Mouse (Mus musculus): ENCODE measurements at regions not wholly inside any gene's neighbourhood (a gene's known extent, or its start where the extent isn't known, plus 50 kb on each side); places are given as distances from the start of the nearest gene placed in this dataset.

DNA sequence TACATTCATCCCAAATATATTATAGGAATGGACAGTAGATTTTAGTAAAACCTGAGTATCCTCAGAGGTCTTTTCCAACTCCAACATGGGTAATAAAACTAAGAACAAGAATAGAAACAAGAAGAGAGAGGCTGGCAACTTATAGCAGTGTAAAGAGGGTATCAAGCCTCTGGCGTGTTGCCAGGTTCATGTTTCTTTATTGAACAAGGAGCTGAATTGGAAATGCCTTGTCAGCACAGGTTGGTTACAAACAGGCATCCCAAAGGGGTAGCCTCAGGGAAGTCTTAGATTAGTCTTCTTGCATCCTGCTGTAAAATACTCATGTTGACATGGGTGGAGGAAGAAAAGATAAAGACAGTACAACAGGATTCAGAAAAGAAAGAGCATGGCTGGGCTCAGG is 213.6 kb upstream of the Pfkp start:
- TF ChIP-seq ZKSCAN1 (IDR thresholded peaks at IDR 0.05; ENCODE audit: low read depth, low read length): no peak
- TF ChIP-seq POLR2A (IDR thresholded peaks at IDR 0.05; ENCODE audit: control insufficient read depth in 1 of 2, insufficient read depth in 1 of 2, low read depth in 1 of 2, low read length in 2 of 2, poor library complexity in 1 of 2): no peak
- TF ChIP-seq TBP (IDR thresholded peaks at IDR 0.05; ENCODE audit: low read depth, low read length): no peak
- TF ChIP-seq MAFK (IDR thresholded peaks at IDR 0.05; ENCODE audit: borderline replicate concordance, low read depth, low read length): no peak
- TF ChIP-seq RCOR1 (IDR thresholded peaks at IDR 0.05; ENCODE audit: low read depth, low read length): no peak
- TF ChIP-seq SIN3A (IDR thresholded peaks at IDR 0.05; ENCODE audit: low read length): no peak
- DNase-seq (ENCODE audit: low read depth, low spot score): no peak
- Histone ChIP-seq H3K4me1 (ENCODE audit: control insufficient read depth in 1 of 2, insufficient read depth in 2 of 2, low read length in 2 of 2) (no peaks in the 10 kb centered on the region), H3K27me3 (ENCODE audit: control insufficient read depth in 1 of 2, insufficient read depth in 2 of 2, low read length in 2 of 2) (no peaks in the 10 kb centered on the region), H3K4me3 (ENCODE audit: control insufficient read depth in 1 of 2, insufficient read depth in 1 of 2, low read depth in 2 of 2, low read length in 2 of 2) (no peak overlapping the region), H3K79me2 (ENCODE audit: control insufficient read depth, insufficient read depth, low read length, poor library complexity) (no peaks in the 10 kb centered on the region), H3K9ac (ENCODE audit: control insufficient read depth, low read depth, low read length, poor library complexity, severe bottlenecking) (no peak overlapping the region), H3K27ac (ENCODE audit: control insufficient read depth, low read depth, low read length) (no peak overlapping the region), H3K36me3 (ENCODE audit: control insufficient read depth in 1 of 2, insufficient read depth in 2 of 2, low read length in 2 of 2) (no peaks in the 10 kb centered on the region), H3K9me3 (replicated peaks; ENCODE audit: insufficient read depth, low read length) (no peaks in the 10 kb centered on the region)

DNA sequence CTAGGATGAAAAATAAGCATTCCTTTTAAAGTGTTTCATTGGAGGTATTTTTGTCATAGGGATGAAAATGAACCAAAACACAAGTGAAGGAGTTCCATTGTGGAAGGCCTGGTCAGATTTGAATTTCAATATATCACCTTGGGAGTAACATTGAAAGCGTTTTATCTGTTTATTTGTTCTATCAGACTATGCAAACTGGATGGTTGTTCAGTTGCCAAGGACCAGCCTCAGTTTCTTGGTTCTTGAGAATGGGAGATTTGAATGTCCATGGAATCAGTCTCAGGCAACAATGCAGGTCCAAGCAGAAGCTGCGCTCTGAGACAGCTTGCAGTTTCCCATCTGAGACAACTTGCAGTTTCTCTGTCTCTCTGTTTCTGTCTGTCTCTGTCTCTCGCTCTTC is 211.0 kb upstream of the Pfkp start:
- no peak for TF ChIP-seq EP300 (IDR thresholded peaks at IDR 0.05; ENCODE audit: low read depth in 1 of 2, low read length in 2 of 2)
- TF ChIP-seq GATA1 (IDR thresholded peaks at IDR 0.05; ENCODE audit: low read depth, low read length): no peak
- no peak for TF ChIP-seq MYC (IDR thresholded peaks at IDR 0.05; ENCODE audit: low read depth, low read length)
- TF ChIP-seq BHLHE40 (IDR thresholded peaks at IDR 0.05; ENCODE audit: borderline replicate concordance, low read depth, low read length): no peak
- TF ChIP-seq MAFK (IDR thresholded peaks at IDR 0.05; ENCODE audit: borderline replicate concordance, low read depth, low read length): no peak
- no peak for TF ChIP-seq TAL1 (IDR thresholded peaks at IDR 0.05; ENCODE audit: low read length)
- TF ChIP-seq SIN3A (IDR thresholded peaks at IDR 0.05; ENCODE audit: low read length): no peak
- no peak for TF ChIP-seq NRF1 (IDR thresholded peaks at IDR 0.05; ENCODE audit: insufficient read depth, low read depth, low read length, poor library complexity, severe bottlenecking)
- TF ChIP-seq MAZ (IDR thresholded peaks at IDR 0.05; ENCODE audit: low read depth, low read length): no peak
- TF ChIP-seq NELFE (IDR thresholded peaks at IDR 0.05; ENCODE audit: low read depth, low read length): no peak
- TF ChIP-seq ZNF384 (IDR thresholded peaks at IDR 0.05; ENCODE audit: low read depth, low read length): no peak
- Histone ChIP-seq H3K9me3 (replicated peaks; ENCODE audit: insufficient read depth, low read length) (no peaks in the 10 kb centered on the region), H3K27me3 (ENCODE audit: control insufficient read depth in 1 of 2, insufficient read depth in 2 of 2, low read length in 2 of 2) (no peaks in the 10 kb centered on the region), H3K4me1 (ENCODE audit: control insufficient read depth in 1 of 2, insufficient read depth in 2 of 2, low read length in 2 of 2) (peaks cover 4 to 7% of the 10 kb centered on the region in 2 experiments; a peak in 3 of 4 replicates), H3K4me3 (ENCODE audit: control insufficient read depth in 1 of 2, insufficient read depth in 1 of 2, low read depth in 2 of 2, low read length in 2 of 2) (no peak overlapping the region), H3K79me2 (ENCODE audit: control insufficient read depth, insufficient read depth, low read length, poor library complexity) (no peaks in the 10 kb centered on the region), H3K9ac (ENCODE audit: control insufficient read depth, low read depth, low read length, poor library complexity, severe bottlenecking) (no peak overlapping the region), H3K27ac (ENCODE audit: control insufficient read depth, low read depth, low read length) (no peak overlapping the region), H3K36me3 (ENCODE audit: control insufficient read depth in 1 of 2, insufficient read depth in 2 of 2, low read length in 2 of 2) (peaks cover 0 to 9% of the 10 kb centered on the region in 2 experiments; a peak in 2 of 4 replicates)
- DNase-seq (ENCODE audit: low read depth, low spot score): no peak
